Mouse (Mus musculus) hindbrain, embryonic 12.5 days (tissue): ENCODE results near the gene Cftr. TPM values are rescaled to one million over a fixed set of nuclear protein-coding genes. Genes with fewer than 3 reads are reported as not detected.

Source experiments
- ATAC-seq: fragments of 200-750 bp; cut with Nextera tagmentation; 2 replicates; pipeline ENCODE4 v1.8.0; 2017; ENCODE audit warnings: moderate TSS enrichment; ENCODE audit not compliant: low FRiP score
- H3K27ac ChIP-seq: fragments of 300-500 bp; sonication (generic); 2 replicates; pipeline ENCODE4 v1.5.1; 2016; ENCODE audit warnings: mild to moderate bottlenecking
- H3K27me3 ChIP-seq: fragments of 300-500 bp; sonication (generic); 2 replicates; pipeline ENCODE4 v1.6.1; 2016; ENCODE audit warnings: mild to moderate bottlenecking
- H3K36me3 ChIP-seq: fragments of 300-500 bp; sonication (generic); 2 replicates; pipeline ENCODE4 v1.6.1; 2016; ENCODE audit warnings: mild to moderate bottlenecking
- H3K4me1 ChIP-seq: fragments of 300-500 bp; sonication (generic); 2 replicates; pipeline ENCODE4 v1.6.1; 2016
- H3K4me2 ChIP-seq: fragments of 300-500 bp; sonication (generic); replicated peaks from 2 replicates; pipeline ENCODE4 v1.6.1; 2016; ENCODE audit warnings: mild to moderate bottlenecking
- H3K4me3 ChIP-seq: fragments of 300-500 bp; sonication (generic); 2 replicates; pipeline ENCODE4 v1.5.1; 2016; ENCODE audit warnings: mild to moderate bottlenecking
- H3K9ac ChIP-seq: fragments of 300-500 bp; sonication (generic); 2 replicates; pipeline ENCODE4 v1.6.1; 2016; ENCODE audit warnings: mild to moderate bottlenecking, moderate library complexity
- H3K9me3 ChIP-seq: fragments of 300-500 bp; sonication (generic); replicated peaks from 2 replicates; pipeline ENCODE4 v1.6.1; 2016; ENCODE audit warnings: mild to moderate bottlenecking
- WGBS: fragments of 180-500 bp; shearing (Covaris S2); methylation state at CpG from one replicate; pipeline ENCODE4 v1.1.7; 2016; 5-methylcytosine and 5-hydroxymethylcytosine counted together
- polyA plus RNA-seq: library from polyadenylated mRNA; unstranded; fragments of >200 nt; fragmentation: Nextera tagmentation; extraction: Ambion mirVana; gene quantifications from 2 replicates; pipeline ENCODE4 v1.2.1, GENCODE M21; 2016

Cftr gene
- polyA plus RNA-seq, 1 experiment from 2014 or later = 0.19 TPM

DNA sequence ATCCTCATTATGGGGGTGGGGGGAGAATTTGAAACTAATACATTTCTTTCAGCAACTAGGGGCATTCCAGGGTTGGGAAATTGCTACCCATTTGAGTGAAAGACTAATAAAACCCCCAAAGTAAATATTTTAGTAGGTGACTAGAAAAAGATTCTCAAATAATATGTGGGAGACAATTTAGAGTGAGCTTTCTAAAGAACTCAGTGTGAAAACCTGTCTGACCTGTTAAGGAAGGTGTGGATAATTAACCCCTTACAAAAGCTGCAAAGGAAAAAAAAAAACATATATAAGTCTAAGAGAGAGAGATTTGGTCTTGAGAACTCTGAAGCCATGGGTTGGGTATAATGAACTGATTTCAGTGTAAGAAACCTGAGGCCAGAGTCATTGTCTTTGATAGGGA lies 167.8 kb downstream of the Cftr start:
- Histone ChIP-seq H3K27ac (no peak overlapping the region), H3K9me3 (no peaks in the 10 kb centered on the region), H3K36me3 (no peaks in the 10 kb centered on the region), H3K4me2 (no peak overlapping the region), H3K27me3 (no peaks in the 10 kb centered on the region), H3K4me1 (no peaks in the 10 kb centered on the region), H3K4me3 (no peak overlapping the region), H3K9ac (no peak overlapping the region)
- no peak for ATAC-seq

DNA sequence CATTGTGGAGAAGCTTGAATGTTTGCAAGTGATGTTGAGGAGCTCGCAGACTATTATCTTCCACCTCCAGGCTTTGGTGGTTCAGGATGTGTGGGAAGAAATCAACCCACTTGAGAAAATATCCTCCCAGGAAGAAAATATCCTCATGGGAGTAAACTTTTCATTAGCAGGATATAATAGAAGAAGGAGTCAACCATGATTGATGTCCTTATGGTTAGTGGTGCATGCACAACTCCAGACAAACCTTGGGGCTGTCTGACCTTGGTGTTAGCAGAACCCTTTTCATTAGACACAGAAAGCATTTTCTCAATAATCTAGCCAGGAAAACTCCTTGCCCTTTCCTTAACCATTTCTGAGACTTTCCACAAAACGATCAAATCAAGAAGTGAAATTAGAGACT lies 173.8 kb downstream of the Cftr start:
- H3K4me2 ChIP-seq = no peak overlapping the region
- ATAC-seq = no peak
- H3K4me3 ChIP-seq = no peak overlapping the region
- no peaks in the 10 kb centered on the region for H3K27me3 ChIP-seq
- H3K4me1 ChIP-seq = no peaks in the 10 kb centered on the region
- no peak overlapping the region for H3K9ac ChIP-seq
- H3K27ac ChIP-seq = no peak overlapping the region
- no peaks in the 10 kb centered on the region for H3K36me3 ChIP-seq
- WGBS = 87% methylated on average over 2 of the region's 2 CpGs
- no peaks in the 10 kb centered on the region for H3K9me3 ChIP-seq

DNA sequence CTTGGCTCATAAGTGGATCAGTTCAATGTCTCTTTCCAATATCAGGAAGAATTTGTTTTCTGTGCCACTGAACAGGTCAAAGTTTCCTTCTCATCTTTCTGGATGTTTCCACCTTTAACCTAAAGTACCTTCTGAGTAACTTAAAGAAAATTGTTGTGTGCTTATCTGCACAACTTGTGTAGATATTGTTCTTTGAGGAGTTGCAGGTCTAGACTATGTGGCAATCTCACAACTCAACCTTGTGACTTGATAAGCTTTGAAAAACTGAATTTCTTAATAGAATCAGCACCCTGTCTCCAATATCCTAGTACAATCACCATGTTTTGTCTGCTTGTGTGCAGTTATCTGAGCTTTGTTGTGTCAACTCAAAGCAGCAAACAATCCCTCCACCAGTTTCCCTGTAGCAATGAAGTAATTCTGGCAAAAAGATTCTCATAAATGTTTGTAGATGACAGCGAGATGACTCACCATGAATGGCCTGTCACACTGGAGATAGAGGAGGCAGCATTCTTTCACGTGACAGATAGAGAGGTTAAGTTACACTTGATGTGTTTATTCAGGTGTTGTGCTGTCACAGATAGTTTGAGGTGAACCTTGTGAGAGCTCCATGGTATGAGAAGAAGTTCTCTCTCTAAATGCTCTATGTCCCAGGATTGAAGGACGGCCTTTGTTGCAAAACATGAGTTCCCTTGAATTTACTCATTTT lies 178.8 kb downstream of the Cftr start:
- Histone ChIP-seq H3K9me3 (no peaks in the 10 kb centered on the region), H3K4me3 (no peak overlapping the region), H3K9ac (no peak overlapping the region), H3K4me2 (no peak overlapping the region), H3K27ac (no peak overlapping the region), H3K4me1 (no peaks in the 10 kb centered on the region), H3K36me3 (no peaks in the 10 kb centered on the region), H3K27me3 (no peaks in the 10 kb centered on the region)
- ATAC-seq = no peak
- 71% methylated on average over 3 of the region's 3 CpGs for WGBS

DNA sequence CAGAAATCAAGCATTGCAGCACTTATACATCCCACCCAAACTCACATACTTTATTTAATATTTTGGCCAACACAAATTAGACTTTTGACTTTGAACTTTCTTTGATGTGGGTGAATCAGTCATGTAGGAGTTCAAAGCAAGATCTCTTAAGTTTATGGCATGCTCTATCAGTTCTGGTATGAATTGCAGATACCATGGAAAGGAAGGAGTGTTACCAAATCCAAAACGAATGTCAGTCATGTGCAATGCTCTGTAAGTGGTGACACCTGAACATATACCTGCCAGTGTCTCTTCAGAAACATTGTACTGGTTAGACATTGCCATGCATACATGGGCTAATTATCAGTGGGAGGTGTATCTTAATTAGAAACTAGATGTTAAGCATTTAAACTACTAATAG lies 189.7 kb downstream of the Cftr start:
- no peaks in the 10 kb centered on the region for H3K27me3 ChIP-seq
- no peak overlapping the region for H3K27ac ChIP-seq
- WGBS = 91% methylated on average over 1 of the region's 1 CpGs
- no peaks in the 10 kb centered on the region for H3K4me1 ChIP-seq
- H3K36me3 ChIP-seq = no peaks in the 10 kb centered on the region
- ATAC-seq = no peak
- H3K4me2 ChIP-seq = no peak overlapping the region
- no peak overlapping the region for H3K9ac ChIP-seq
- no peak overlapping the region for H3K4me3 ChIP-seq
- no peaks in the 10 kb centered on the region for H3K9me3 ChIP-seq

DNA sequence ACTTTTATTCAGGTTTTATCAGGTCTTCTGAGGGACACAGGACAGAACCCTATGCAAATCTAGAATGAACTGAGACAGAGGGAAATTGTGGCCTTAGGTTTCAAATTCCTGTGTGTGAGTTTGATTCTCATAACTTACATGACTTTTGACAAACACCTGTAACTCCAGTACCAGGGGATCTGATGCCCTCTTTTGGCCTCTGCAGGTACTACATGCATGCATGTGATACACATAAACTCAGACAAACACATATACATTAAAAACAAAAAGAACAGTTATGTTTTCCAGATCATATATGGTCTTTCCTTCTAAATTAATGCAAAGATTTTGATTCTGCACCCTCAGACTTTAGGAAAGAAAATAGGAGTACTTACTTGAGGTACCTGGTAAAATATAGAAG lies 190.5 kb downstream of the Cftr start:
- H3K36me3 ChIP-seq = no peaks in the 10 kb centered on the region
- no peak overlapping the region for H3K9ac ChIP-seq
- ATAC-seq = no peak
- no peak overlapping the region for H3K4me3 ChIP-seq
- H3K4me2 ChIP-seq = no peak overlapping the region
- no peak overlapping the region for H3K27ac ChIP-seq
- no peaks in the 10 kb centered on the region for H3K4me1 ChIP-seq
- no peaks in the 10 kb centered on the region for H3K27me3 ChIP-seq
- H3K9me3 ChIP-seq = no peaks in the 10 kb centered on the region

DNA sequence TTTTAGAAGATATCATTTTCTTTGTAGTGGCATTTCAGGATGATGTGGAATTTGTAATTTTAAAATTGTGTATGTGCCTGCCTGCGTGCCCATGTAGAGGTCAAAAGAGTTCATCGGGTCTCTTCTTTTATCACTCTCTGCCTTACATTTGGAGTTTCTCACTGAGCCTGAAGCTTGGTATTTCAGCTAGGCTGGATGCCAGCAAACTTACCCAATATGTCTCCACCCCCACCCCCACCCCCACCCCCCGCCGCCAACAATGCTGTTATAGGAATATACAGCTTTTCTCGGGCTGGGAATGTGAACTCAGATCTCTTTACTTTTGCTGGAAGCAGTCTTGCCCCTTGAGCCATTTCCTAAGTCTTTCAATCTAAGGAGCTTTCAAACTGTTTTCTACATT lies 191.7 kb downstream of the Cftr start:
- WGBS = 85% methylated on average over 5 of the region's 5 CpGs
- no peaks in the 10 kb centered on the region for H3K27me3 ChIP-seq
- H3K27ac ChIP-seq = no peak overlapping the region
- no peak for ATAC-seq
- no peaks in the 10 kb centered on the region for H3K9me3 ChIP-seq
- no peak overlapping the region for H3K4me2 ChIP-seq
- H3K36me3 ChIP-seq = no peaks in the 10 kb centered on the region
- H3K4me3 ChIP-seq = no peak overlapping the region
- no peak overlapping the region for H3K9ac ChIP-seq
- H3K4me1 ChIP-seq = no peaks in the 10 kb centered on the region

GRCm38 (mm10) chr6:18369054-18369453 lies 198.6 kb downstream of the Cftr start:
- ATAC-seq = no peak
- no peak overlapping the region for H3K4me2 ChIP-seq
- H3K27me3 ChIP-seq = no peaks in the 10 kb centered on the region
- WGBS = 69% methylated on average over 3 of the region's 3 CpGs
- H3K9me3 ChIP-seq = no peaks in the 10 kb centered on the region
- no peaks in the 10 kb centered on the region for H3K4me1 ChIP-seq
- no peak overlapping the region for H3K4me3 ChIP-seq
- H3K27ac ChIP-seq = no peak overlapping the region
- H3K9ac ChIP-seq = no peak overlapping the region
- H3K36me3 ChIP-seq = 0 out of 2 replicates have a peak, but pooled peaks cover 5% of the 10 kb centered on the region

DNA sequence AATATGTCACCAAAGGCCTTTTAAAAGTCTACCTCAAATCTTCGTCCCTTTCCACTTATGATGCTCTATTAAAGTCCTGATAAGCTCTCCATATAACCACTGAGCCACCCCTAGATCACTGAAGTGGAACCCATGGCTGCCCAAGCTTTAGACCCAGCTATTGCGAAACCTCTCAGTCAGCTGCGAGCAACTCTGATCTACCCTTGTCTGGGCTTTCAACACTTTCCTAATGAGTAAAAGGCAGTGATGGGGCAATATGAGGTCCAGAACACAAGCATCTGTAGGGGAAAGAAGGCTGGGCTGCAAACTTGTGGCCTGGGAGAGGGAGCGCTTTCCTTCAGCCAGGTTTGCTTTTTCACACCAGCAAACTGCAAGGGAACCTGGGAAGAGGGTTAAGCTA lies 199.2 kb downstream of the Cftr start:
- Histone ChIP-seq H3K4me3 (no peak overlapping the region), H3K9ac (no peak overlapping the region), H3K4me1 (no peaks in the 10 kb centered on the region), H3K4me2 (no peak overlapping the region), H3K27me3 (no peaks in the 10 kb centered on the region), H3K9me3 (no peaks in the 10 kb centered on the region), H3K36me3 (0 out of 2 replicates have a peak, but pooled peaks cover 5% of the 10 kb centered on the region), H3K27ac (no peak overlapping the region)
- WGBS = 87% methylated on average over 4 of the region's 4 CpGs
- no peak for ATAC-seq

Other genes with a start within 250 kb of the Cftr start
- gene Wnt2, start 140.1 kb upstream of the Cftr start, polyA plus RNA-seq = 1.6 and 1.9 TPM in 2 replicates
- not detected in 2 replicates for gene Asz1, start 61.6 kb upstream of the Cftr start, polyA plus RNA-seq